Mouse (Mus musculus): Measurements from ENCODE around the gene Tspoap1.

GRCm38 (mm10) chr11:87793460-87793859, 33.1 kb downstream of the Tspoap1 start, which contains the start of gene Mpo:
- TF ChIP-seq TCF12 (IDR thresholded peaks at IDR 0.05; ENCODE audit: insufficient read depth, poor library complexity, severe bottlenecking) (no peak), USF1 (IDR thresholded peaks at IDR 0.05; ENCODE audit: low read depth) (no peak)
